Mouse (Mus musculus): ENCODE measurements around the gene Nsun5. TPM values are rescaled to one million over a fixed set of nuclear protein-coding genes. Genes with fewer than 3 reads are reported as not detected.

The Nsun5 gene
- polyA plus RNA-seq (2015; fragmentation: Nextera tagmentation; extraction: Ambion mirVana): 31.3 and 34.3 TPM in 2 replicates

- peak; percentile 82 for ATAC-seq (ENCODE audit: low FRiP score, low read depth)
- peaks cover 18% of the 10 kb centered on the region for H3K4me1 ChIP-seq (replicated peaks)
- H3K27me3 ChIP-seq: no peaks in the 10 kb centered on the region
- peak within 1 kb of the TSS; percentile 97 for H3K4me3 ChIP-seq
- WGBS: under 1% methylated on average over 54 of the region's 64 CpGs
- peak within 1 kb of the TSS; percentile 79 for H3K9ac ChIP-seq
- no peaks in the 10 kb centered on the region for H3K9me3 ChIP-seq
- H3K4me2 ChIP-seq: peak within 1 kb of the TSS; percentile 89
- peak within 1 kb of the TSS; percentile 84 for H3K27ac ChIP-seq (replicated peaks)
- peaks cover 32% of the 10 kb centered on the region for H3K36me3 ChIP-seq
Measured at GRCm38 (mm10) chr5:135369787-135370654, at the start of gene Nsun5. Nsun5 (plus strand) TSS chr5:135369953.

GRCm38 (mm10) chr5:135322197-135322596 lies 47.6 kb upstream of the Nsun5 start:
- Histone ChIP-seq H3K4me3 (no peak overlapping the region), H3K27ac (replicated peaks) (no peak overlapping the region), H3K9ac (no peak overlapping the region), H3K9me3 (no peaks in the 10 kb centered on the region), H3K36me3 (no peaks in the 10 kb centered on the region), H3K4me2 (no peak overlapping the region), H3K4me1 (replicated peaks) (no peaks in the 10 kb centered on the region), H3K27me3 (no peaks in the 10 kb centered on the region)
- ATAC-seq (ENCODE audit: low FRiP score, low read depth): no peak
- 93% methylated on average over 1 of the region's 1 CpGs for WGBS

- ATAC-seq (ENCODE audit: low FRiP score, low read depth): no peak
- Histone ChIP-seq H3K27me3 (no peaks in the 10 kb centered on the region), H3K4me3 (no peak overlapping the region), H3K4me1 (replicated peaks) (no peaks in the 10 kb centered on the region), H3K9me3 (no peaks in the 10 kb centered on the region), H3K4me2 (no peak overlapping the region), H3K9ac (no peak overlapping the region), H3K27ac (replicated peaks) (no peak overlapping the region), H3K36me3 (no peaks in the 10 kb centered on the region)
- 13% methylated on average over 3 of the region's 3 CpGs for WGBS
Measured at GRCm38 (mm10) chr5:135326121-135326659, 43.6 kb upstream of the Nsun5 start.

GRCm38 (mm10) chr5:135329471-135329870 lies 40.3 kb upstream of the Nsun5 start:
- H3K4me3 ChIP-seq: no peak overlapping the region
- 84% methylated on average over 4 of the region's 4 CpGs for WGBS

GRCm38 (mm10) chr5:135330201-135330600 lies 39.6 kb upstream of the Nsun5 start:
- Histone ChIP-seq H3K36me3 (no peaks in the 10 kb centered on the region), H3K9ac (no peak overlapping the region), H3K27me3 (no peaks in the 10 kb centered on the region), H3K4me2 (no peak overlapping the region), H3K4me1 (replicated peaks) (no peaks in the 10 kb centered on the region), H3K9me3 (no peaks in the 10 kb centered on the region), H3K4me3 (no peak overlapping the region), H3K27ac (replicated peaks) (no peak overlapping the region)
- ATAC-seq (ENCODE audit: low FRiP score, low read depth): no peak
- WGBS: 84% methylated on average over 5 of the region's 5 CpGs

More at GRCm38 (mm10) chr5:135329471-135329870, 40.3 kb upstream of the Nsun5 start:
- Histone ChIP-seq H3K27ac (replicated peaks) (no peak overlapping the region), H3K27me3 (no peaks in the 10 kb centered on the region), H3K36me3 (no peaks in the 10 kb centered on the region), H3K9me3 (no peaks in the 10 kb centered on the region), H3K4me1 (replicated peaks) (no peaks in the 10 kb centered on the region), H3K4me2 (no peak overlapping the region), H3K9ac (no peak overlapping the region)
- ATAC-seq (ENCODE audit: low FRiP score, low read depth): no peak

GRCm38 (mm10) chr5:135331161-135331560 lies 38.6 kb upstream of the Nsun5 start:
- WGBS: 83% methylated on average over 6 of the region's 6 CpGs
- Histone ChIP-seq H3K4me3 (no peak overlapping the region), H3K4me1 (replicated peaks) (no peaks in the 10 kb centered on the region), H3K36me3 (no peaks in the 10 kb centered on the region), H3K9ac (no peak overlapping the region), H3K27ac (replicated peaks) (no peak overlapping the region), H3K4me2 (no peak overlapping the region), H3K27me3 (no peaks in the 10 kb centered on the region), H3K9me3 (no peaks in the 10 kb centered on the region)
- no peak for ATAC-seq (ENCODE audit: low FRiP score, low read depth)

GRCm38 (mm10) chr5:135337575-135337974 lies 32.2 kb upstream of the Nsun5 start:
- 73% methylated on average over 3 of the region's 3 CpGs for WGBS
- H3K4me1 ChIP-seq (replicated peaks): no peaks in the 10 kb centered on the region
- no peak overlapping the region for H3K9ac ChIP-seq
- ATAC-seq (ENCODE audit: low FRiP score, low read depth): no peak
- no peaks in the 10 kb centered on the region for H3K36me3 ChIP-seq
- H3K27me3 ChIP-seq: no peaks in the 10 kb centered on the region
- H3K4me2 ChIP-seq: no peak overlapping the region
- H3K4me3 ChIP-seq: no peak overlapping the region
- H3K27ac ChIP-seq (replicated peaks): no peak overlapping the region
- no peaks in the 10 kb centered on the region for H3K9me3 ChIP-seq

- Histone ChIP-seq H3K27me3 (no peaks in the 10 kb centered on the region), H3K4me2 (no peak overlapping the region), H3K4me3 (no peak overlapping the region), H3K4me1 (replicated peaks) (no peaks in the 10 kb centered on the region), H3K27ac (replicated peaks) (no peak overlapping the region), H3K9me3 (no peaks in the 10 kb centered on the region), H3K36me3 (no peaks in the 10 kb centered on the region), H3K9ac (no peak overlapping the region)
- WGBS: 72% methylated on average over 7 of the region's 7 CpGs
- no peak for ATAC-seq (ENCODE audit: low FRiP score, low read depth)
Measured at GRCm38 (mm10) chr5:135345989-135346388, 23.8 kb upstream of the Nsun5 start.

- no peak overlapping the region for H3K27ac ChIP-seq (replicated peaks)
- no peak overlapping the region for H3K9ac ChIP-seq
- no peaks in the 10 kb centered on the region for H3K27me3 ChIP-seq
- no peak for ATAC-seq (ENCODE audit: low FRiP score, low read depth)
- H3K4me3 ChIP-seq: no peak overlapping the region
- no peaks in the 10 kb centered on the region for H3K36me3 ChIP-seq
- WGBS: 28% methylated on average over 1 of the region's 1 CpGs
- H3K4me1 ChIP-seq (replicated peaks): no peaks in the 10 kb centered on the region
- H3K4me2 ChIP-seq: no peak overlapping the region
- no peaks in the 10 kb centered on the region for H3K9me3 ChIP-seq
Measured at GRCm38 (mm10) chr5:135346430-135346829, 23.3 kb upstream of the Nsun5 start.

GRCm38 (mm10) chr5:135347511-135348011 lies 22.2 kb upstream of the Nsun5 start:
- Histone ChIP-seq H3K4me1 (replicated peaks) (no peaks in the 10 kb centered on the region), H3K36me3 (no peaks in the 10 kb centered on the region), H3K9me3 (no peaks in the 10 kb centered on the region), H3K27ac (replicated peaks) (no peak overlapping the region), H3K4me3 (no peak overlapping the region), H3K4me2 (no peak overlapping the region), H3K9ac (no peak overlapping the region), H3K27me3 (no peaks in the 10 kb centered on the region)
- ATAC-seq (ENCODE audit: low FRiP score, low read depth): no peak
- 67% methylated on average over 4 of the region's 4 CpGs for WGBS

- no peak within 1 kb of the TSS for H3K9ac ChIP-seq
- no peak within 1 kb of the TSS for H3K4me2 ChIP-seq
- no peak for ATAC-seq (ENCODE audit: low FRiP score, low read depth)
- no peaks in the 10 kb centered on the region for H3K36me3 ChIP-seq
- H3K27me3 ChIP-seq: 0 out of 2 replicates have a peak, but pooled peaks cover 3% of the 10 kb centered on the region
- WGBS: 87% methylated on average over 35 of the region's 35 CpGs
- no peak within 1 kb of the TSS for H3K27ac ChIP-seq (replicated peaks)
- H3K4me3 ChIP-seq: no peak within 1 kb of the TSS
- no peaks in the 10 kb centered on the region for H3K4me1 ChIP-seq (replicated peaks)
- H3K9me3 ChIP-seq: no peaks in the 10 kb centered on the region
Measured at GRCm38 (mm10) chr5:135349862-135350261, 19.9 kb upstream of the Nsun5 start, which contains the start of gene Fkbp6. Fkbp6 (minus strand) TSS chr5:135350044.

- Histone ChIP-seq H3K4me3 (no peak overlapping the region), H3K27me3 (0 out of 2 replicates have a peak, but pooled peaks cover 3% of the 10 kb centered on the region), H3K27ac (replicated peaks) (no peak overlapping the region), H3K9me3 (no peaks in the 10 kb centered on the region), H3K4me2 (no peak overlapping the region), H3K4me1 (replicated peaks) (no peaks in the 10 kb centered on the region), H3K36me3 (no peaks in the 10 kb centered on the region), H3K9ac (no peak overlapping the region)
- WGBS: 87% methylated on average over 13 of the region's 13 CpGs
- no peak for ATAC-seq (ENCODE audit: low FRiP score, low read depth)
Measured at GRCm38 (mm10) chr5:135351606-135352005, 18.1 kb upstream of the Nsun5 start.
